Mouse (Mus musculus) kidney, postnatal 0 days (tissue): ENCODE results near the gene Ltbp4. TPM values are rescaled to one million over a fixed set of nuclear protein-coding genes. Genes with fewer than 3 reads are reported as not detected.

ENCODE experiments used
- ATAC-seq: fragments of 200-750 bp; cut with Nextera tagmentation; replicated peaks from 2 replicates; pipeline ENCODE4 v1.8.0; 2017; ENCODE audit warnings: low read depth, moderate number of reproducible peaks, moderate TSS enrichment, moderate library complexity; ENCODE audit not compliant: low FRiP score
- DNase-seq: peaks from one replicate; pipeline ENCODE4 v3.0.0-alpha.2; 2016; ENCODE audit warnings: low spot score
- H3K27ac ChIP-seq: fragments of 300-500 bp; sonication (generic); 2 replicates; pipeline ENCODE4 v1.5.1; 2014; ENCODE audit warnings: mild to moderate bottlenecking
- H3K27me3 ChIP-seq: fragments of 300-500 bp; sonication (generic); 2 replicates; pipeline ENCODE4 v1.6.1; 2014; ENCODE audit warnings: low read length, mixed read lengths; ENCODE audit not compliant: insufficient read depth
- H3K36me3 ChIP-seq: fragments of 300-500 bp; sonication (generic); 2 replicates; pipeline ENCODE4 v1.6.1; 2014; ENCODE audit warnings: low read length, mixed read lengths; ENCODE audit not compliant: insufficient read depth
- H3K4me1 ChIP-seq: fragments of 300-500 bp; sonication (generic); replicated peaks from 2 replicates; pipeline ENCODE4 v1.6.1; 2014; ENCODE audit warnings: antibody characterized with exemption, low read length, mixed read lengths; ENCODE audit not compliant: insufficient read depth
- H3K4me2 ChIP-seq: fragments of 300-500 bp; sonication (generic); 2 replicates; pipeline ENCODE4 v1.6.1; 2014; ENCODE audit warnings: mild to moderate bottlenecking, low read length, moderate library complexity, mixed read lengths
- H3K4me3 ChIP-seq: fragments of 300-500 bp; sonication (generic); replicated peaks from 2 replicates; pipeline ENCODE4 v1.5.1; 2014; ENCODE audit warnings: low read depth, low read length
- H3K9ac ChIP-seq: fragments of 300-500 bp; sonication (generic); 2 replicates; pipeline ENCODE4 v1.6.1; 2014; ENCODE audit warnings: low read depth, low read length
- H3K9me3 ChIP-seq: fragments of 300-500 bp; sonication (generic); replicated peaks from 2 replicates; pipeline ENCODE4 v1.6.1; 2016; ENCODE audit warnings: low read length, inconsistent platforms, mixed read lengths
- CTCF ChIP-seq: IDR thresholded peaks from 2 replicates; pipeline ENCODE4 v1.5.1; 2016; ENCODE audit warnings: antibody characterized with exemption, low read depth, mild to moderate bottlenecking, moderate library complexity
- WGBS: fragments of 180-500 bp; shearing (Covaris S2); extraction: QIAGEN DNeasy Blood & Tissue Kit; methylation state at CpG from one replicate; pipeline ENCODE4 v1.1.7; 2014; 5-methylcytosine and 5-hydroxymethylcytosine counted together
- polyA plus RNA-seq: library from polyadenylated mRNA; unstranded; fragments of >200 nt; fragmentation: Nextera tagmentation; extraction: Ambion mirVana; gene quantifications from 2 replicates; pipeline ENCODE4 v1.2.1, GENCODE M21; 2015

Ltbp4 gene
- polyA plus RNA-seq, 1 experiment from 2014 or later, result 41.7 TPM

DNA sequence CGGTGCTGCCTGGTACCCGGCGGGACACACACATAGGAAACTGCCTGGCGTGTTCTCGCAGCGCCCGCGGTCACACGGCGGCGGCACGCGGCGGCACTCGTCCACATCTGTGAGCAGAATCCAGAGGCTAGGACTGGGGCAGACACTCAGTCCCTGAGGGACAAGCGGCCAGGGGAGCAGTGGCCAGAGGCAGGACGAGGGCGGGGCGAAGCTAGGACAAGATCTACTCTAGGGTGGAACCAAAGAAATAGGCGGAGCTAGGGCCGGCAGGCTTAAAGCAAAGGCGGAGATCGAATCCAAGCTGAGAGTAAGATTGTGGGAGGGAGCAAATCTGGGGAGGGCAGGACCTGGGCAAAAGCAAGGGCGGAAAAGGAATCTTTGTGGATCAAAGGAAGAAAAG, 11.8 kb downstream of the Ltbp4 start:
- H3K27me3 ChIP-seq, result no peaks in the 10 kb centered on the region; the same call in 1 of the 2 replicates
- ATAC-seq, result peak; percentile 57
- H3K4me3 ChIP-seq, result peak overlapping the region; percentile 18; the same call in 1 of the 2 replicates
- 3% methylated on average over 24 of the region's 24 CpGs for whole genome bisulfite sequencing
- no peaks in the 10 kb centered on the region for H3K9me3 ChIP-seq
- DNase-seq, result peak; percentile 90
- H3K9ac ChIP-seq, result peak overlapping the region; percentile 40; the same call in 1 of the 2 replicates
- peaks cover 16% of the 10 kb centered on the region for H3K4me1 ChIP-seq
- H3K27ac ChIP-seq, result no peak overlapping the region
- H3K4me2 ChIP-seq, result peak overlapping the region; percentile 53
- no peak for TF ChIP-seq CTCF
- H3K36me3 ChIP-seq, result no peaks in the 10 kb centered on the region

DNA sequence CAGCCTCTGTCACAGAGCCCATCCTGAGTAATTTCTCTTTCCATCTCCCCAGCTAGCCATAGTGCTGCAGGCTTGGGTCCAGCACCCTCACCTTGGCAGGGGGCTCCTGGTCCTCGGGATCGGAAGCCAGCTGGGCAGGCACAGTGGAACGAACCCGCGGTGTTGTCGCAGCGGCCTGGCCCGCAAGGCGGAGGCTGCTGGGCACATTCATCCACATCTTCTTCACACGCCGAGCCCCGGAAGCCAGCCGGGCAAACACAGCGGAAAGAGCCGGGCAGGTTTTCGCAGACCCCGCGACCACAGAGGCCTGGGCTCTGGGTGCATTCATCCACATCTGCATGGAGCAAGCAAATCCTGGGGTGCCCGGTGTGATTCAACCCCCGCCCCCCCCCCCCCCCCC, 12.6 kb downstream of the Ltbp4 start:
- Histone ChIP-seq H3K4me2 (no peak overlapping the region), H3K4me3 (no peak overlapping the region), H3K27me3 (no peaks in the 10 kb centered on the region; the same call in 1 of the 2 replicates)

DNA sequence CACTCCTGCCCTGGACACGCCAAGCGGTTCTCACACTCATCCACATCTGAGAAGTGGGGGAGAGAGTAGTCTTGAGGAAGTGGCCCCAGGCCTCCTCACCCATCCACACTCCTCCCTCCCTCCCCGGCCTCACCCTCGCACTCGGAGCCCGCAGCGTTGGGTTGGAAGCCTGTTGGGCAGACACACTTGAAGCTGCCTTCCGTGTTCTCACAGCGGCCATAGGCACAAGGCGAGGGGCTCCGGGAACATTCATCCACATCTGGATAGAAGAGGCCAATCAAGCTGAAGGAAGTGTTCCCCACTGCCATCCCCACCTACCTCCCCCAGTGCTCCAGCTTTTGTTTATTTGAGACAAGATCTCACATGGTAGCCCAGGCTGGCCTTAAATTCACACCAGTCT, 13.3 kb downstream of the Ltbp4 start:
- Histone ChIP-seq H3K4me1 (peaks cover 11% of the 10 kb centered on the region), H3K36me3 (0 out of 2 replicates have a peak, but pooled peaks cover 2% of the 10 kb centered on the region), H3K9me3 (no peaks in the 10 kb centered on the region), H3K27me3 (no peaks in the 10 kb centered on the region; the same call in 1 of the 2 replicates), H3K4me3 (no peak overlapping the region), H3K4me2 (no peak overlapping the region), H3K27ac (no peak overlapping the region), H3K9ac (no peak overlapping the region)
- no peak for TF ChIP-seq CTCF
- ATAC-seq (no peak), DNase-seq (no peak)
- WGBS, result 96% methylated on average over 11 of the region's 11 CpGs

More for the DNA sequence above, 12.6 kb downstream of the Ltbp4 start:
- Histone ChIP-seq H3K27ac (no peak overlapping the region), H3K4me1 (peaks cover 16% of the 10 kb centered on the region), H3K9ac (no peak overlapping the region), H3K36me3 (no peaks in the 10 kb centered on the region), H3K9me3 (no peaks in the 10 kb centered on the region)
- no peak for DNase-seq
- 64% methylated on average over 18 of the region's 20 CpGs for whole genome bisulfite sequencing
- ATAC-seq, result no peak
- TF ChIP-seq CTCF, result no peak

GRCm38 (mm10) chr7:27323001-27323400, 14.5 kb downstream of the Ltbp4 start:
- Histone ChIP-seq H3K4me1 (peaks cover 11% of the 10 kb centered on the region), H3K27me3 (no peaks in the 10 kb centered on the region), H3K36me3 (0 out of 2 replicates have a peak, but pooled peaks cover 3% of the 10 kb centered on the region), H3K27ac (no peak overlapping the region), H3K4me3 (no peak overlapping the region), H3K9me3 (no peaks in the 10 kb centered on the region), H3K4me2 (no peak overlapping the region), H3K9ac (no peak overlapping the region)
- ATAC-seq (no peak), DNase-seq (no peak)
- TF ChIP-seq CTCF, result no peak
- 94% methylated on average over 5 of the region's 5 CpGs for WGBS

- no peaks in the 10 kb centered on the region for H3K27me3 ChIP-seq
- TF ChIP-seq CTCF, result no peak
- DNase-seq (no peak), ATAC-seq (no peak)
- H3K4me1 ChIP-seq, result peaks cover 11% of the 10 kb centered on the region
- H3K4me2 ChIP-seq, result no peak overlapping the region
- 0 out of 2 replicates have a peak, but pooled peaks cover 3% of the 10 kb centered on the region for H3K36me3 ChIP-seq
- no peak overlapping the region for H3K4me3 ChIP-seq
- no peak overlapping the region for H3K9ac ChIP-seq
- no peaks in the 10 kb centered on the region for H3K9me3 ChIP-seq
- no peak overlapping the region for H3K27ac ChIP-seq
- 30% methylated on average over 13 of the region's 13 CpGs for whole genome bisulfite sequencing
Observed at GRCm38 (mm10) chr7:27322291-27322690, 15.2 kb downstream of the Ltbp4 start.

DNA sequence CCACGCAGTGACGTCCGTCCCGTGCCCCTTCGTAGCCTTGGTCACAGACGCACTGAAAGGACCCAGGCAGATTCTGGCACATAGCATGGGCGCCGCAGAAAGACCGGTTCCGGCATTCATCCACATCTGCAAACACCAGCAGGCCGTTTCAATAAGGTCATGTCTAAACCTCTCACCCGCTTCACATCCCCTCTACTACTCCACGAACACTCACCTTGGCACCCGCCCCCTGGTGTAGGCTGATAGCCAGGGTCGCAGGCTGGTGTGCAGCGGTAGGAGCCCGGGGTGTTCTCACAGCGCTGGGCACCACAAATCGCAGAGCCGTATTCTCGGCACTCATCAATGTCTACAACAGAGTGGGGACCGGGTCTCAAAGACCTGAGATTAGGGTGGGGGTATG, 18.1 kb downstream of the Ltbp4 start:
- Histone ChIP-seq H3K4me2 (no peak overlapping the region), H3K4me1 (no peaks in the 10 kb centered on the region), H3K9me3 (no peaks in the 10 kb centered on the region), H3K9ac (no peak overlapping the region), H3K36me3 (0 out of 2 replicates have a peak, but pooled peaks cover 3% of the 10 kb centered on the region), H3K27me3 (no peaks in the 10 kb centered on the region), H3K4me3 (no peak overlapping the region), H3K27ac (no peak overlapping the region)
- DNase-seq (no peak), ATAC-seq (no peak)
- WGBS, result 91% methylated on average over 22 of the region's 22 CpGs
- no peak for TF ChIP-seq CTCF

- TF ChIP-seq CTCF, result no peak
- DNase-seq, result peak; percentile 51
- no peak overlapping the region for H3K4me3 ChIP-seq
- 30% methylated on average over 7 of the region's 7 CpGs for WGBS
- H3K27ac ChIP-seq, result no peak overlapping the region
- no peak overlapping the region for H3K4me2 ChIP-seq
- no peaks in the 10 kb centered on the region for H3K27me3 ChIP-seq
- no peak overlapping the region for H3K9ac ChIP-seq
- no peaks in the 10 kb centered on the region for H3K9me3 ChIP-seq
- no peaks in the 10 kb centered on the region for H3K4me1 ChIP-seq
- H3K36me3 ChIP-seq, result 0 out of 2 replicates have a peak, but pooled peaks cover 3% of the 10 kb centered on the region
- peak; percentile 77 for ATAC-seq
Observed at GRCm38 (mm10) chr7:27315958-27316357, 21.5 kb downstream of the Ltbp4 start.
